Mouse (Mus musculus): ENCODE results near the gene Rtbdn. TPM values are rescaled to one million over a fixed set of nuclear protein-coding genes. Genes with fewer than 3 reads are reported as not detected.

Rtbdn gene
- polyA plus RNA-seq, 1 experiment from 2014 or later, result 0.26 TPM

GRCm38 (mm10) chr8:84937620-84938485 is 8.9 kb upstream of the Rtbdn start:
- WGBS, result 58% methylated on average over 13 of the region's 13 CpGs
- no peaks in the 10 kb centered on the region for H3K9me3 ChIP-seq (replicated peaks)
- no peak overlapping the region for H3K9ac ChIP-seq
- no peaks in the 10 kb centered on the region for H3K36me3 ChIP-seq
- no peak for ATAC-seq (replicated peaks; ENCODE audit: insufficient number of reproducible peaks, insufficient read depth, low FRiP score, low read depth)
- no peak overlapping the region for H3K27ac ChIP-seq
- peaks cover 12% of the 10 kb centered on the region for H3K4me1 ChIP-seq (replicated peaks)
- peak overlapping the region; percentile 71 for H3K4me2 ChIP-seq
- H3K27me3 ChIP-seq, result peaks cover 75% of the 10 kb centered on the region
- peak overlapping the region; percentile 46; the same call in 1 of the 2 replicates for H3K4me3 ChIP-seq

GRCm38 (mm10) chr8:84943699-84944098 is 3.1 kb upstream of the Rtbdn start:
- Histone ChIP-seq H3K4me1 (replicated peaks) (peaks cover 15% of the 10 kb centered on the region), H3K27ac (no peak overlapping the region), H3K4me3 (no peak overlapping the region), H3K9ac (no peak overlapping the region), H3K4me2 (no peak overlapping the region), H3K9me3 (replicated peaks) (no peaks in the 10 kb centered on the region), H3K36me3 (no peaks in the 10 kb centered on the region), H3K27me3 (peaks cover 76% of the 10 kb centered on the region)
- ATAC-seq (replicated peaks; ENCODE audit: insufficient number of reproducible peaks, insufficient read depth, low FRiP score, low read depth), result no peak
- WGBS, result 21% methylated on average over 4 of the region's 4 CpGs

GRCm38 (mm10) chr8:84944478-84945160 is 2.2 kb upstream of the Rtbdn start:
- WGBS, result 4% methylated on average over 26 of the region's 26 CpGs
- Histone ChIP-seq H3K4me1 (replicated peaks) (peaks cover 15% of the 10 kb centered on the region), H3K4me2 (no peak overlapping the region), H3K9me3 (replicated peaks) (no peaks in the 10 kb centered on the region), H3K36me3 (no peaks in the 10 kb centered on the region), H3K9ac (no peak overlapping the region), H3K4me3 (peak overlapping the region; percentile 10; the same call in 1 of the 2 replicates), H3K27ac (no peak overlapping the region), H3K27me3 (peaks cover 70% of the 10 kb centered on the region)
- 0 out of 2 replicates have a peak, but pooled peaks have one; percentile 8 for ATAC-seq (replicated peaks; ENCODE audit: insufficient number of reproducible peaks, insufficient read depth, low FRiP score, low read depth)

GRCm38 (mm10) chr8:84945235-84945632 is 1.6 kb upstream of the Rtbdn start:
- WGBS, result 5% methylated on average over 11 of the region's 11 CpGs
- Histone ChIP-seq H3K4me3 (peak overlapping the region; percentile 43), H3K36me3 (no peaks in the 10 kb centered on the region)

GRCm38 (mm10) chr8:84945633-84946527 is 911 bp upstream of the Rtbdn start:
- H3K9ac ChIP-seq, result no peak overlapping the region
- H3K4me3 ChIP-seq, result peak overlapping the region; percentile 43
- peak; percentile 30; the same call in 1 of the 2 replicates for ATAC-seq (replicated peaks; ENCODE audit: insufficient number of reproducible peaks, insufficient read depth, low FRiP score, low read depth)
- peaks cover 15% of the 10 kb centered on the region for H3K4me1 ChIP-seq (replicated peaks)
- no peaks in the 10 kb centered on the region for H3K9me3 ChIP-seq (replicated peaks)
- H3K36me3 ChIP-seq, result no peaks in the 10 kb centered on the region
- under 1% methylated on average over 59 of the region's 67 CpGs for WGBS
- H3K4me2 ChIP-seq, result peak overlapping the region; percentile 63
- peaks cover 82% of the 10 kb centered on the region for H3K27me3 ChIP-seq
- no peak overlapping the region for H3K27ac ChIP-seq

More at GRCm38 (mm10) chr8:84945235-84945632, 1.6 kb upstream of the Rtbdn start:
- H3K9me3 ChIP-seq (replicated peaks), result no peaks in the 10 kb centered on the region
- peak; percentile 29; the same call in 1 of the 2 replicates for ATAC-seq (replicated peaks; ENCODE audit: insufficient number of reproducible peaks, insufficient read depth, low FRiP score, low read depth)
- no peak overlapping the region for H3K27ac ChIP-seq
- peaks cover 15% of the 10 kb centered on the region for H3K4me1 ChIP-seq (replicated peaks)
- no peak overlapping the region for H3K9ac ChIP-seq
- H3K27me3 ChIP-seq, result peaks cover 75% of the 10 kb centered on the region
- H3K4me2 ChIP-seq, result peak overlapping the region; percentile 63; the same call in 1 of the 2 replicates

- Histone ChIP-seq H3K4me3 (no peak overlapping the region), H3K9ac (no peak overlapping the region), H3K9me3 (replicated peaks) (no peaks in the 10 kb centered on the region), H3K36me3 (no peaks in the 10 kb centered on the region), H3K27ac (no peak overlapping the region), H3K4me2 (no peak overlapping the region), H3K27me3 (peaks cover 85% of the 10 kb centered on the region), H3K4me1 (replicated peaks) (peaks cover 15% of the 10 kb centered on the region)
- 0 out of 2 replicates have a peak, but pooled peaks have one; percentile 21 for ATAC-seq (replicated peaks; ENCODE audit: insufficient number of reproducible peaks, insufficient read depth, low FRiP score, low read depth)
- WGBS, result 13% methylated on average over 9 of the region's 9 CpGs
Observed at GRCm38 (mm10) chr8:84947241-84947545, 402 bp downstream of the Rtbdn start.

- Histone ChIP-seq H3K4me2 (no peak overlapping the region), H3K4me1 (replicated peaks) (peaks cover 16% of the 10 kb centered on the region), H3K27me3 (peaks cover 72% of the 10 kb centered on the region), H3K36me3 (no peaks in the 10 kb centered on the region), H3K27ac (no peak overlapping the region), H3K9me3 (replicated peaks) (no peaks in the 10 kb centered on the region), H3K9ac (no peak overlapping the region), H3K4me3 (no peak overlapping the region)
- WGBS, result 17% methylated on average over 12 of the region's 12 CpGs
- no peak for ATAC-seq (replicated peaks; ENCODE audit: insufficient number of reproducible peaks, insufficient read depth, low FRiP score, low read depth)
Observed at GRCm38 (mm10) chr8:84949753-84950152, 3.0 kb downstream of the Rtbdn start.

GRCm38 (mm10) chr8:84952612-84953255 is 5.9 kb downstream of the Rtbdn start:
- 7% methylated on average over 18 of the region's 18 CpGs for WGBS
- 0 out of 2 replicates have a peak overlapping the region, but pooled peaks have one; percentile 15 for H3K4me3 ChIP-seq
- H3K4me2 ChIP-seq, result peak overlapping the region; percentile 47
- H3K9ac ChIP-seq, result no peak overlapping the region
- ATAC-seq (replicated peaks; ENCODE audit: insufficient number of reproducible peaks, insufficient read depth, low FRiP score, low read depth), result 0 out of 2 replicates have a peak, but pooled peaks have one; percentile 27
- H3K36me3 ChIP-seq, result peaks cover 3% of the 10 kb centered on the region
- peaks cover 44% of the 10 kb centered on the region for H3K27me3 ChIP-seq
- H3K27ac ChIP-seq, result no peak overlapping the region
- peaks cover 6% of the 10 kb centered on the region for H3K4me1 ChIP-seq (replicated peaks)
- H3K9me3 ChIP-seq (replicated peaks), result no peaks in the 10 kb centered on the region

- Histone ChIP-seq H3K36me3 (peaks cover 10% of the 10 kb centered on the region), H3K4me2 (no peak overlapping the region), H3K27ac (no peak overlapping the region), H3K27me3 (peaks cover 12% of the 10 kb centered on the region), H3K4me3 (no peak overlapping the region), H3K4me1 (replicated peaks) (peaks cover 13% of the 10 kb centered on the region), H3K9ac (no peak overlapping the region), H3K9me3 (replicated peaks) (no peaks in the 10 kb centered on the region)
- no peak for ATAC-seq (replicated peaks; ENCODE audit: insufficient number of reproducible peaks, insufficient read depth, low FRiP score, low read depth)
- 56% methylated on average over 2 of the region's 2 CpGs for WGBS
Observed at GRCm38 (mm10) chr8:84956768-84957167, 10.0 kb downstream of the Rtbdn start.

GRCm38 (mm10) chr8:84959811-84960210 is 13.0 kb downstream of the Rtbdn start:
- H3K27ac ChIP-seq, result peak overlapping the region; percentile 30; the same call in 1 of the 2 replicates
- H3K4me3 ChIP-seq, result no peak overlapping the region
- H3K9ac ChIP-seq, result no peak overlapping the region
- no peak for ATAC-seq (replicated peaks; ENCODE audit: insufficient number of reproducible peaks, insufficient read depth, low FRiP score, low read depth)
- no peaks in the 10 kb centered on the region for H3K9me3 ChIP-seq (replicated peaks)
- WGBS, result 72% methylated on average over 7 of the region's 7 CpGs
- peaks cover 9% of the 10 kb centered on the region for H3K4me1 ChIP-seq (replicated peaks)
- H3K4me2 ChIP-seq, result no peak overlapping the region
- H3K27me3 ChIP-seq, result no peaks in the 10 kb centered on the region
- H3K36me3 ChIP-seq, result peaks cover 10% of the 10 kb centered on the region

All from heart, embryonic 15.5 days (tissue).